Mouse (Mus musculus) leukemia stem cell, adult 10-12 weeks (primary cell): ENCODE results near the gene Cd200r1. TPM values are rescaled to one million over a fixed set of nuclear protein-coding genes. Genes with fewer than 3 reads are reported as not detected.

Experiments used
- polyA plus RNA-seq: library from polyadenylated mRNA; stranded (reverse); fragments of >175 nt; gene quantifications from 2 replicates; pipeline ENCODE4 v1.2.3, GENCODE M21; 2012; ENCODE audit warnings: low replicate concordance

Cd200r1 gene
- 0.80 and 1.1 TPM in 2 replicates for polyA plus RNA-seq

DNA sequence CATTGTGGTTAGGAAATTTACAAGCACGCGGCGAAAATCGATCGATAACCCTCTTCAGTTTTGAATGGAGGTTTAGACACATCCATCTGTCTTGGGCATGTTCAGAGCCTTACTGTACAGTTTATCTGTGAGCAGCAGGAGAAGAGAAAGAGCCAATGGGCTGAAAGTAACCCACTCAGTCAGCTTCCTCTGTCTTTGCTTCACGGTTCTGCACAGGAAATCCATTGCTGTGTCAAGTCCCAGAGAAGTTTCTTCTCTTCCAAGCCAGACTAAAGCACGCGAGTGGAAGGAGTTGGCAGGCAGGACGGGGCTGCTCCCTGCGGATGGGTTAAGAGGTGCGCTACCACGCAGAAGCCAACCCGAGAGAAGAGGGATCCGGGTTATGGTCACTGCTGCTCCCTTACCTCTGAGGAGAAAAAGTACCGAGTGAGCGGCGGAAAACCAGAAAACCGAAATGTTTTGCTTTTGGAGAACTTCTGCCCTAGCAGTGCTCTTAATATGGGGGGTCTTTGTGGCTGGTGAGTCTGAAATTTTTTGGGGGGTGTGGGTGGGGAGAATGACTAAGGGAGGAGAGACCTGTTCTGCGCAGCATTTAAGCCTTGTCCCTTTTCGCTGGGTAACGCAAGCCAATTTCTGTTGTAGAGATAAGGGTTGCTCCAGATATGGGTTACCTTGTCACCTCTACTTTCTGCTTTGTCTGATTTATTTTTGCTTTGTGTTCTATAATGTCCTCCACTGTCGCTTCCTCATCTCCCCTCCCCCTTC lies at the start of gene Cd200r1:
Gene Cd200r1 (plus strand): TSS at position 182 of the 765 bp plus-strand sequence.

DNA sequence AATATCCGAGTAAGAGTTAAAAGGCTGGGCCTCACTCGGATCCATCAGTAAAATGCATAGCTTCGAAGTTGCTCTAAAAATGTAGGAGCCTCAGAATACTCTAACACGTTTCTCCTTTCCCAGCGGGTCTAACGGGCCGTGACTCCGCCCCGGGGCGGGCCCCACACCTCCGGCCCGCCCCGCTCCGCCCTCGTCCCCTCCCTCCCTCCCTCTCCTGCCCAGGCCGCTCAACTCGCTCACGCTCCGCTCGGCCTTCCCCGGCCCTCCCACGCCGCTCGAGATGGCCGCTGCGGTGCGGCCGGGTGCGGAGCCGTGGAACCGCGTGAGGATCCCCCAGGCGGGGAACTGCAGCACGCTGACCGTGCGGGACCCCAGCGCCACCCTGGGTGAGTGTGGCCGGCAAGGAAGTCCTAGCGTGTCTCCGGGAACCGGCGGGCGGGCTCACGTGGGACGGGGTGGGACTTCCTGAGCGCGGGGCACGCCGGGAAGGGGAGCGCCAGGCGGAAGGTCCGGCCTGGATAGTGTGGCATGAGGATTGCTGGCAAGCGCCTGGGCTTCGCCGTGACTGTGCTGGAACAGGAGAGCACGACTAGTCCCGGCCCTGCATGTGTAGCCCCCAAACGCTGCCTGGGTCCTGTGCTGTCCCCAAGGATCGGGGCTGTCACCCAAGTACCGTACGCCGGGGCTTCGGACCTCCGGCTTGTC lies 41.3 kb upstream of the Cd200r1 start, which contains the start of gene Nepro:
Gene Nepro (plus strand): TSS at position 219 of the 705 bp plus-strand sequence.

DNA sequence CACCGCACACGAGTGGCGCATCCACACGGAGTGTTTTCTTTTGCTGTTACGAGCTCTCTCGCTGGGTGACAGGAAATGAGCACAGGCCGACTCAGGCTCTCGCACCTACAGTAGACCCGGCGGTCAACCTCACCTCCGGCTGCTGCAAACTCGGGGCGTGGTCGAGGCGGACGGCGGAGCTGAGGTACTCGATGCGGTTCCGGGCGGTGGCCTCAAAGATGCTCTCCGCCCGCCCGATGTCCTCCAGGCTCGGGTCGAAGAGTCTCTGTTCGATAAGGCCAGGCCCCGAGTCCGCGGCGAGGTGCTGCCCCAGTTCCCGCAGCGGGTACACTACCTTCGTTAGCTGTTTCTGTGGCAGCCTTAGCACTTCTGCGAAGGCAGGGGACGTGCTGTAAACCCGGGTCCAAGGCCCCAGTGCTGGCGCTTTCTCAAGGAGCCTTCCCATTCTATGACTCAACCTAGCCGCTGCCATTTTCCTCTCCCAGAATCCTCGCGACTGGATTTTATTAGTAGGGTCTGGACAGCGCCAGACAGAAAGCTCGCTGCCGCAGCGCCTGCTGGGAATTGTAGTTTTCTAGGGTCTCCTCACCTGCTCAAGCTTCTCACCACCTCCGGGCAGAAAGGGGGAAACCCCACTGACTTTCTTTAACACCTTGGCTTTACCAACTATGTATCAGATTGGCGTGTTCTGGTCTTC lies 19.5 kb upstream of the Cd200r1 start, which contains the start of gene Gtpbp8:
Gene Gtpbp8 (minus strand): TSS at position 498 of the 697 bp plus-strand sequence.

DNA sequence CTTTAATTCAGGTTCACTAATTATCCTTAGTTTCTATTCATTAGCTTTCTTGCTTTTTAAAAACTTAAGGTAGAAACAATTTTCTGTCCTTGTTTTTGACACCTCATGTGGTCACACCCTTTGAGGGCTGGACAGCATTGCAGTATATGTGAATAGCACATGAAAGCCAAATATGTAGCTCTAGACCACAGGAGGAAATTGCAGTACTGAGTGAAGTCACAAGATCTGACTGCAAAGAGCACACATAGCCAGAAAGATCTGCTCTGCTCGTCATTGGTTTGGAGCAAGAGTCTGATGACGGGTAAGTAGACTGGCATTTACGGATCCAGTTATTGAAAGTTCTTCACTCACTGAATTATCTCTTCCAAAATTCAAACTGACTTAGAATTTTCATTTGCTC lies 46.0 kb downstream of the Cd200r1 start, which contains the start of gene Cd200r4:
Gene Cd200r4 (plus strand): TSS at position 190 of the 400 bp plus-strand sequence.

Other genes starting within 250 kb of the Cd200r1 start
- 0.31 and 0.32 TPM in 2 replicates for gene Boc, start 206.8 kb upstream of the Cd200r1 start, polyA plus RNA-seq
- gene Nepro, start 41.4 kb upstream of the Cd200r1 start, polyA plus RNA-seq, result 4.6 and 6.3 TPM in 2 replicates
- 48.2 and 65.1 TPM in 2 replicates for gene Gtpbp8, start 19.4 kb upstream of the Cd200r1 start, polyA plus RNA-seq
- not detected in 2 replicates for gene Cd200r4, start 46.0 kb downstream of the Cd200r1 start, polyA plus RNA-seq
- gene Cd200r2, start 101.4 kb downstream of the Cd200r1 start, polyA plus RNA-seq, result not detected in 2 replicates
- 0.27 TPM in 1 of 2 replicates, not detected in the other for gene Cd200r3, start 177.9 kb downstream of the Cd200r1 start, polyA plus RNA-seq